Mouse (Mus musculus) kidney, postnatal 25 days (tissue): ENCODE measurements around the gene Acacb.
A peak's percentile ranks its signal among the peaks of the same experiment; 100 is the strongest.

Source experiments
- DNase-seq, 2 experiments: peaks; one replicate each; pipeline ENCODE4 v3.0.0; 2021; ENCODE audit warnings: mixed read lengths in 2 of 2

The Acacb gene

DNA sequence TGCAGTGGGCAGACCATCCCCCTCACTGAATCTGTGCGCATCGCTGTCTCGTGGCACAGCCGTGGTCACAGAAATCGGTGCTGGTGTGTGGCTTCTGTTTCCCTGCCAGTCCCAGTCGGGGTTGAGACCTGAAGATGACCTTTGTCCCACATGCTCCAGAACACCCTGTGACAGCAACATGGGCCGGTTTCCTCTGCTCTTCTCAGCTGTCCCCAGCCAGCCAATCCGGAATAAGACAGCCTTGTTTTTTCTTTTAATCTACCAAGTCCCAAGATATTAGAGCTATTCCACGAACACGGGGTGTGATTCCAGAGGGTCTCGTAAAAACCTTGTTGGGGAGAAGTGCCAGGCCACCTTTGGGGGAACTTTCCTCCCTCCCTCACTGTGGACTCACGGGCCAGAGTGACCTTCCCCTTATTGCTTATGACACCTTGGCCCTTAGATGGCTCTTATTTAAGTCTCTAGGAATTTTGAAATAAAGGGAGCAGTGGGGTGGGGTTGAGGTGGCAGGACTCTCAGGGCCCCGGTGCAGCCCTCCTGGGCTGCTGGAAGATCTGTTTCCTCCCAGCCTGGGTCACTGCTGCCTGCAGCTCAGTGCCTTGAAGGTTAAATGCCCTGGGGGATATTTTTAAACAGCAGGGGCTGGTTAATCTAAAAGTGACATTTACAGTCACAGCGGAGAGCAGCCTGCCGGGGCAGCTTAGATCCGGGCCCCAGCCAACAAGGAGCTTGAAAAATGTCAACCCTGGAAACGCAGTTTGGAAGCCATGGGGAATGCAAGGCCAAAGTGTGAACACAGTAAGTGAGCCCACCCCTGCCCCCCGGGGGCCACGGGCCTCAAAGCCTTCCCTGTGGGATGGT, at the start of gene Acacb:
Gene Acacb (plus strand): TSS at position 508 of the 861 bp plus-strand sequence.
- DNase-seq: peak; percentile 48 to 84

DNA sequence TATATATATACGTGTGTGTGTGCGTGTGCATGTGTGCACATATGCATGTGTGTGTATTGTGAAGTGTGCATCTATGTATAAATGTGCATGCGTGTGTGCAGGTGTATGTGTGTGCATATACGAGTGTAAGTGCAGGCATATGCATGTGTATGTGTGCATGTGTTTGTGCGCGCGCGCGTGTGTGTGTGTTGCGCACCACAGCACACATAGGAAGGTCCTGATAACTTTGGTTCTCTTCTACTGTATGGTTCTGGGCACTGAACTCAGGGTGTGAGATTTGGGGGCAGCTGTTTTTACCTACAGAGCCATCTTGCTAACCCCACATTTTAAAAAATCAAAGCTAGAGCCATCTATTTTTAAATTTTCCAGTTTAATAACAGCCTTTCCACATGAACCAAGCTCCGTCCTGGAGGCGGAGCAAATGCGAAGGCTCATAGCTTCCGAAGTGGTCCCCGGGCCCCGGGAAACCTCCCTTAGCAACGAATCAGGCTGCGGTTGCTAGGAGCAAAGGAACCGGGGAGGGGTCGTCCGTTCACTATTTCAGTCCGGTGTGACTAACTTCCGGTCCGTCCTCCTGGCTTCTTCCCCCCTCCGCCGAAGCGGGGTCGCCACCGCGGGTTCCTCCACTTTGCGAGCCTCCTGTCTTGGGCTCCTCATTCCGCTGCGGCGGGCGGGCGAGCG, 46.5 kb upstream of the Acacb start:
- peak; percentile 91 to 94 for DNase-seq

DNA sequence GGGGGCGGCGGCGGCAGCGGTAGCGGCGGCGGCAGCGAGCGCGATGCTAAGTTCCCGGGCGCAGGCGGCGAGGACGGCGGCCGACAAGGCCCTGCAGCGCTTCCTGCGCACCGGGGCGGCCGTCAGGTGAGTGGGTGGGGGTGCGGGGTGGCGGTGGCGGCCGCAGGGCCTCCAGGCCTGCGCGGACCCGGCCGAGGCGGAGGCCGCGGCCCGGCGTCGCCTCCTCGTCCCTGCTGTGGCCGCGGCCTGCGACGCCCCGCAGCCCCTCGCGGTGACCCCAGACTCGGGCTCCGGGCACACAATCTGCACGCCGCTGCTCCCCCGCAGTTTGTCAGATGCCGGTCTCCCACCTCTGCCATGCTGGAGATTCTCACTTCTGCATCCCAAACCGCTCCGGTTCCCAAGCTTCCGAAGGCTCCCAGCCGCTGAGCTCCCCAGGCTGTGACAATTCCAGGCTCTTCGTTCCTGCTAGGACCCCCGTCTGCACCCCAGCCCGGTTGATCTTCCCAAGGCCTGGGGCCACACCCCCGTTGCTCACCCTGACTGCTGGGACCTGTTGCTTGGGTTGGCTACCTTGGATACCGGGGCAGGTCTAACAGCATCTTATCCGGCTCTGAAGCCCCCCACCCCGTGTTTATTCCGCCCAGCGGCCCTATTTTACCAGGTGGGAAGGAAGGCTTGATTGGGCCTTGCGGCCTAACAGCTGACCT, 45.8 kb upstream of the Acacb start:
- no peak for DNase-seq

DNA sequence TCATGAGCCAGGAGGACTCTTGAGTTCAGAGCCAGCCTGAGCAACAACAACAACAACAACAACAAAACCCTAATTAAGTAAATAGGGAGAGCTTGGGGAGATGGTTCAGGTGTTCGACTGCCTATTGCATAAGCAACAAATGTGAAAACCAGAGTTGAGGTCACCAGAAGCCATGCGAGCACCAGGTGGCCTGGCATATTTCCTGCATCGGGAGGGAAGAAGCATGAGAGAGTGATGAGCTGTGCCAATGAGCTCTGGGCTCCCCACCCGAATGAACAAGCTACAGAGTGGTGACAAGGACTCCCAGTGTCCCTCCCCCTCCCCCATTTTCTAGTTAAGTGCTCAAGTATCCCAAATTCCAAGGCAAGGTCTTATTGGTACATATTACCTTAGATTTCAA, 44.5 kb upstream of the Acacb start:
- no peak for DNase-seq

DNA sequence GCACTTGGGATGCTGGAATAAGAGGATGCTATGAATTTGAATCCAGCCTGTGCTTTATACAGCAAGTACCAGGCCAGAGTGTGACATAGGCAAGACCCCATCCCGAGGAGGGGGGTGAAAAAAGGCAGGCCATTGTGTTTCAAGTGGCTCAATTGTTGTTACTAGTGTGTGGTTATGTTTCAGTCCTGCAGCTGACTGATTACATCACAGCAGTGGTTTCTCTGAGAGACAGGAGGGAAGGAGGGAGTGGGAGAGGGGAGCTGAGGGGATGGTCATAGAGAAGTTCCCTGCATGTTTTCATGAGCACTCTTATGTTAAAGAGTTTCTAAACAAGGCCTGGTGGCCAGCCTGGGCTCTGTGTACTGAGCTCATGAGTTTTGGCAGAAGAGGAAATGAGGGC, 43.5 kb upstream of the Acacb start:
- no peak for DNase-seq

DNA sequence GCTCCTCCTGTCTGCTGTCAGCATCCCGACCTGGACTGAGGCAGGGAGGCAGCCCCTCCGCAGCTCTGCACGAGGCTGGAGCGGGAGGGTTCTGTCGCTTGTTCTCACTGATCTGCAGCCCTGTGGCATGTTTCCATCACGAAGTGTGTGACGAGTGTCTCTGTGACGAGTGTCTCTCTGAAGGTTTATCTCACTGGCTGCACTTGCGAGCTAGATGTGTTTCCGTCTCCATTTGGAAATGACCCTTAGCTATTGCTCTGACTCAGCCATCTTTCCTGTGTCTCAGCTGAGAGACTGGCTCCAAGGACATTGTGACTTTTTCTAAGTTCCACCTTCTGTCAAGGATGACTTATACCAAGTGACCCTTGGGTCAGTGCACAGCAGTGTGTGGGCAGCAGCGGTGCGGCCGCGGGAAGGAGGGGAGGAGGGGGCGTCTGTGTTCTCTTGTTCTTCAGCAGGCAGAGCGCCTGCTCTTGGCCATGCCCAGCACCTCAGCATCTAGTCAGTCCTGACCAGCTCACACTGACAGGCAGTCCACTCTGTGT, 39.9 kb upstream of the Acacb start:
- DNase-seq: no peak

DNA sequence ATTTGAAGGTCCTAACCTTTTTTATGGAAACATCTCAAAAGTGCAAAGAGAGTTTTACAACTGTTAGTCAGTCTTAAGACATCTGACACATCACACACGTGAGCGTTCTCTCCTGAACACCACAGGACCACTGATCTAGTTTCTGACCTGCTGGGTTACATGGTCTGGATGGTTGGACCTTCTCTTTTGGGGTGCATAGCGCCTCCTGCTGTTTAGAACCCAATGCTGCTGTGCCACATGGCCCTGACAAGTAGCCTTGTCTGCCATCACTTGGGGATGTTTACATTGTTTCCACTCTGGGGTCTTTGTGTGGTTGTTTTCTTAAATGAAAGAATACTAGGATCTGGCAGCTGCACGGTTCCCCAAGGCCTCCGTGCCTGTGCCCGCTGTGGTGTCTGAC, 33.0 kb upstream of the Acacb start:
- DNase-seq: no peak

DNA sequence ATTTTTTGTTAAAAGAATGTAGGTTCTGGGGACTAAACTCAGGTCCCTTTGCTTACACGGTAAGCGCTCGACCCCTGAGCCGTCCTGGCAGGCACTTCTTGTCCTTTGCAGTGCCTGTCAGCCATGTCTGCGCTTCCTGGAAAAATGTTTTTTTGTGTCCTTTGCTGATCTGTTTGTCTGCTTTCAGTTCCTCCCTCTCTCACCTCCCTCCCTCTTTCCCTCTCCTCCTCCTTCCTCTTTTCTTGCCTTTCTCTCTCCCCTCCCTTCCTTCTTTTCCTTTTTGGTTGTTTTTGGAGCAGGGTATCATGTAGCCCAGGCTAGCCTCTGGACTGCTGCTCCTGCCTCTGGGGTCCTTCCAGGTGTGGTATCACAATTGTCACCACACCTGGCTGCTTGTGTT, 31.3 kb upstream of the Acacb start:
- DNase-seq: no peak

DNA sequence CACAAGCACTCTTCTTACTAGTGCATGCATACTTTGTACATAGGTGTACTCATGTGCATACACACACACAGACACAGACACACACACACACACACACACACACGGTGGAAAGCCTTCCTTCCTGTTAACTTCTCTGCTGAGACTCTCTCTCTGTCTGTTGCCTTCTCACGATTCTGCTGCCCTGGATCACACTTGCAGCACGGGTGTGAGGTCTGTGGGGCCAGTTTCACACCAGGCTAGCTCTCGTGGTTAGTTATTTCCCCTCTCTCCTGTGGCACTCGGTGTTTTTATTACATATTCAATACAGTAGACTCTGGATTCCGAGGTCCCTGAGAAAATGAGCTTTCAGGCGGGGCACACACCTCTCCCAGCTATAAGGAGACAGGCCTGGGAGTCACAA, 29.7 kb upstream of the Acacb start:
- DNase-seq: no peak

DNA sequence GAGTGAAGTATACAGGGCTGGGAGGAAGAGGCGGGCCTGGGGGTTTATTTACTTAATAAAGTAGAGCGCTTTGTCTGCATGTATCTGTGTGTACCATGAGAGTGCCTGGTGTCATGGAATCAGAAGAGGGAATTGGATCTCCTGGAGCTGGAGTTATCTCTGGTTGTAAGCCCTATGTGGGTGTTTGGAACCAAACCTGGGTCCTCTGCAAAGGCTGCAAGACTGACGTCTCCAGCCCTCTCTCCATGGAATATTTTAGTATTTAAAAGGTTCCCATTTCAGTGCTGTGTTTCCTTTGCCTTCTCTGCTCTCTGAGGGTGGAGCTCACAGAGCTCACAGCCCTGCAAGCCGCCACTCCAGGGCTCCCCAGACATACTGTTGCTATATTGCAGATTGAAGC, 26.5 kb upstream of the Acacb start:
- no peak for DNase-seq

DNA sequence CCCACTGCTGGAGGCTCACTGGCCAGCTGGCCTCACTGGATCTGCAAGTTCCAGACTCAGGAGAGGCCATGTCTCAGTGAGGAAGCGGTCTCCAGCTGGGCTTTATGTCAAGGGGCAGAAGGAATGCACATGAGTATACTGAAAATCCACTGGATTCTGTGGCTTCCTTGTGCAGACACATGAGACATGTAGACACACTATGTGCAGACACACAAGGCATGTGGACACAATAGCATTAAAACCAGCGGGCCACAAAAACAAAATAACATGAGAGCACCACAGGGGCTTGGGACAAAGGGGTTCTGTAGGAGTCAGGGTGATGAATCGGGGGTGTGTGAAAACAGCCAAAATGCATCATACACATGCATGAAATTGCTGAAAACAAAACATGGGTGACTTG, 20.3 kb upstream of the Acacb start:
- DNase-seq: no peak

DNA sequence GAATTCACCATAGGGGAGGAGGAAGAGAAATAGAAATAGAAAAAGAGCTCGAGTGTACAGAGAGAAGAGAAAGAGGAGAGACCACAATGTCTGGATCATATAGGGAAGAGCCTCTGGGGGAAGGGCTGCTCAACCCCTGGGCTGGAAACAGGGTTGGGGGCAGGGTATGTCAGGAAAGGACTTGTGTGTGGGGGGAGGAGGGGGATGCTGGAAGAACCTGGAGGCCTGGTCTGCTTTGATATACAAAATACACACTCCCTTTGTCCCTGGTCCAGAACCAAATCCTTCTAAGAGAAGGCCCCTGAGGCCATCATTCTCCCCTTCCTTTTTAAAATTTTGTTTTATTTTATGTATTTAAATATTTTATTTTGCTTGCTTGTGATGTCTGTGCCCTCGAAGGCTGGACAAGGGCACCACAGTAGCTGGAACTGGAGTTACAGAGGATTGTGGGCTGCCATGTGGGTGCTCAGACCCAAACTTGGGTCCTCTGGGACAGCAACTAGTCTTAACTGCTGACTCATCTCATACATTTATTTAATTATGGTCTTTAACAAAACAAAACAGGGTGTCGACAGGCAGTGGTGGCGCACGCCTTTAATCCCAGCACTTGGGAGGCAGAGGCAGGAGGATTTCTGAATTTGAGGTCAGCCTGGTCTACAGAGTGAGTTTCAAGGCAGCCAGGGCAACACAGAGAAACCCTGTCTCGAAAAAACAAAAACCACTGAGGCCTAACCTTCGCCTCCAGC, 19.7 kb upstream of the Acacb start:
- no peak for DNase-seq

DNA sequence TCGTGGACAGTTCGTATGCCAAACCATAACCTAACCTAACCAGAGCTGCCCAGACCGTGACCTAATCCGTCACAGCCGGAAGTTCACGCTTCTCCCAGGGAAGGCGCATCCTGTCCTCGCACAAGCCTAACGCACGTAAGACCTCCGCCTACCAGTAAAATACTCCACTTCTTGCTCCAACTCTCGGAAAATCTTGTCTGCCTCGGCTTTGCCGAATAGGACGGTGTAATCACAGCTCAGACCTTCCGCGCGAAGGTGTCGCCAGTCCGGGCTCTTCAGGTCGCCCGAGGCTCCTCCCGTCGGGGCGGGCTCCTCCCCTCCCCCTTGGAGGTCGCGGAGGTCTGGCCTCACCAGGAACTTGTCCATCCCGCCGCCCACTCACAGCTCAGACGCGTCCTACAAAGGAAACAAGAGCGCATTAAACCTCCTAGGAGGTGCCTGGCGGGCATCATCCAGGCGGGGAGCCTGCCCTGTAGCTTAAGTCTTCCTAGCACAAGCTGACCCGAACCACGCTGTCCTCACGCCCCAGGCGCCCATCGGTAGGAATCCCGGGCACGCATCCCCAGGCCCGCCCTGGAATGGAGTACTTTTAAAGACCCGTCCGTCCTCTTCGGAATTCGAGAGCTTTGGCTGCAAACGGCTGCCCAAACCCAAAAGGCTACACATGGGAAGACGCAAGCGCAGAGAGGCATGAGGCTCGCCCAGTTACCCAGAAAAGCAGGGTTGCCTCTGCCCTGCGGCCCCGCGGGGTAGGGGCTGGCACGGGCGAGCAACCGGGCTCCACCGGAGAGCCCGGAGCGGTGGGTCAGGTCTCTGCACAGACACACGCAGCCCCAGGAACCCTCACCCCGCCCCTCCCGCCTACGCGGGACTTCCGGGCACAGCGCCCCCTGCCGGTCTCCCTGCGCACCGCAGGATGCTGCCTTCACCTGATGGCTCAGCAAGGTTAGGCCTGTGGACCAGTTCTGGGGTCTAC, 18.7 kb upstream of the Acacb start, which contains the start of gene Alkbh2:
Gene Alkbh2 (minus strand): TSS at position 845 of the 976 bp plus-strand sequence.
- peak; percentile 86 to 88 for DNase-seq

DNA sequence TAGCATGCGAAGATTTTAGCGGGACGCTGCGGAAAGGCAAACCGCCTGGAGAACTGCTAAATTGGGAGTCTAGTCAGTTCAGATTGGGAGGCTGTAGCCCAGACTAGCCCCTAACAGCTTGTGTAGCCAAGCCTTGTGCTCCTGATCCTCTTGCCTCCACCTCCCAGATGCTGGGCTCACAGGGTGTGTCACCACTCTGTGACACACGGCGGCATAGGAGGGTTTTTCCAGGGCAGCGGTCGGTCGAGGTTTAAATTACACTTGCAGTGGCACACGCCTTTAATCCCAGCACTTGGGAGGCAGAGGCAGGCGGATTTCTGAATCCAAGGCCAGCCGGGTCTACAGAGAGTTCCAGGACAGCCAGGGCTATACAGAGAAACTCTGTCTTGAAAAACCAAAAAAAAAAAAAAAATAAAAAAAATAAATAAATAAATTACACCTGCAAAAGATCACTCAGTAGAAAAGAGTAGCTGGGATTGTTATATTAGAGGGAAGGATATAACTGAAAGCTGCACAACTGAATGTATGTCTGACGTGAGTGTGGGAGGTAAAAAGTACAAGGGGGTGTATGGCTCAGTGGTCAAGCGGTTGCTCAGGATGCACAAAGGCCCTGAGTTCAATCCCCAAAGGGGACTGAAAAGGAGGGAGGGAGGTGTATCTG, 16.7 kb upstream of the Acacb start:
- DNase-seq: no peak

DNA sequence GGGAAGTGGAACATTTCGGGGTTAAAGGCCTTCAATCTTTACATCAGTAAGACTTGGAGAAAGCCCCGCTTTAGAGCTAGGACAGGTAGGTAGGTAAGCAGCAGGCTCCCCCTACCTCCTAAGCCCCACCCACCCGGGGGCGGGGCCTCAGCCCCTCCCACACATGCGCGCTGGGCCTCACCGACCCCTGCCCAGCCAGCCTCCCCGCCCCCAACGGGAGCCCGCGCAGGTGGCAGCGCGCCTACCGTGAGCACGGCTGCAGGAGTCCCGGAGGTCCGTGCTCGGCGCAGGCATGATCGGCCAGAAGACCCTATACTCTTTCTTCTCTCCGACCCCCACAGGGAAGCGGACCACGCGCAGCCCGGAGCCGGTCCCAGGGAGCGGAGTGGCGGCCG, 16.1 kb upstream of the Acacb start, which contains the start of gene Ung:
Gene Ung (plus strand): TSS at position 176 of the 395 bp plus-strand sequence.
- peak; percentile 56 to 79 for DNase-seq

DNA sequence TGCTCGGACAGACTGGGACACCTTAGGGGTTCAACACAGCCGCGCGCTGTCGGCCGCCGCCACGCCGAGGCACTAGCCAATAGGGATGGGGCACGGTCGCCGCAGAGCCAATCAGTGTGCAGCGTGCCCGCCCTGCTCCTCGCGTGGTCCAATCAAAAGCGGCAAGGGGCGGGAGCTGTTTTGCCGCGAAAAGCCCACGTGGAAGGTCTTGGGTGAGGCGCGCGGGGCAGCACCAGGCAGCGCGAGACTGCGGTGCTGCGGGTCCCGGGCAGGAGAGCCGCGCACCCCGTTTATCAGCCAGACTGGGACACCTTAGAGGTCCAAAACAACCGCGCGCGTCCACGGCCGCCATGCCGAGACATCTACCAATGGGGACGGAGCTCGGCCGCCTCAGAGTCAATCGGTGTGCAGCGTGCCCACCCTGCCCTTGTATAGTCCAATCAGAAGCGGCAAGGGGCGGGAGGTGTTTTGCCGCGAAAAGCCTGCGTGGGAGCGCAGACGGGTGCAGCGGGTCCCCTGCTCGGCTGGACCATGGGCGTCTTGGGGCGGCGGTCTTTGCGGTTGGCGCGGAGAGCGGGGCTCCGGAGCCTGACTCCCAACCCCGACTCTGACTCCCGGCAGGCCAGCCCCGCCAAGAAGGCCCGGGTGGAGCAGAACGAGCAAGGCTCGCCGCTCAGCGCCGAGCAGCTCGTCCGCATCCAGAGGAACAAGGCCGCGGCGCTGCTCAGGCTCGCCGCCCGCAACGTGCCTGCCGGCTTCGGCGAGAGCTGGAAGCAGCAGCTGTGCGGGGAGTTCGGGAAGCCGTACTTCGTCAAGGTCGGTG, 15.4 kb upstream of the Acacb start:
- peak; percentile 96 to 97 for DNase-seq

DNA sequence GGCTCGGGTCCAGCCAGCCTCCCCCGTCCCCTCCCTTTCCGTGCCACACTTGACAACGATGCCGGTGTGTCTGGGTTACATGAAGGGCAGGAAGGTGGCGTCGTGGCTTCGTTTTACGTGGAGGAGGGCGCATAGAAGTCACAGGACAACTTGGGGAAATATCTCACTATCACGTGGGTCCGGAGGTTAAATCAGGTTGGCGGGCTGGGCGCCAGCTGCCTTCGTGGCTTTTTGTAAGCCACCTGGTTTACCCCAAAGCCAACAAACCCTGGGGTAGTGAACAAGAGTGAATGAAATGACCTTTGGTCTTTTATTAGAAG, 14.9 kb upstream of the Acacb start:
- peak; percentile 77 to 86 for DNase-seq

DNA sequence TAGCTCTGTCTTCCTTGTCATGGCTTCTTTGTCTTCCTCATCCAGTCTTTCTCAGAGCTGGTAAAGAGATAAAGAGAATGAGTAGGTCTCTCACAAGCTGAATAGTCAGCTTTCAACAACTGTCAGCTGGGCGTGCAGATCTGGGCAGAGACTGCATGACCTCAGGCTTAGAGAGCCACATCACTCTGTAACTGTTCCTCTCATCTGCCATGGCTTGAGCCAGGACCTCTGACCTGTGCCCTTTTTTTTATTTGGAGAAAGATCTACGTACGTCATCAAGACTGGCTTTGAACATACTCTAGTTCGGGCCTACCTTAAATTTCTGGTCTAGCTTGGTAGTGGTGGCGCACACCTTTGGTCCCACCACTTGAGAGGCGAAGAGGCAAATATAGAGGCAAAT, 13.5 kb upstream of the Acacb start:
- DNase-seq: no peak

DNA sequence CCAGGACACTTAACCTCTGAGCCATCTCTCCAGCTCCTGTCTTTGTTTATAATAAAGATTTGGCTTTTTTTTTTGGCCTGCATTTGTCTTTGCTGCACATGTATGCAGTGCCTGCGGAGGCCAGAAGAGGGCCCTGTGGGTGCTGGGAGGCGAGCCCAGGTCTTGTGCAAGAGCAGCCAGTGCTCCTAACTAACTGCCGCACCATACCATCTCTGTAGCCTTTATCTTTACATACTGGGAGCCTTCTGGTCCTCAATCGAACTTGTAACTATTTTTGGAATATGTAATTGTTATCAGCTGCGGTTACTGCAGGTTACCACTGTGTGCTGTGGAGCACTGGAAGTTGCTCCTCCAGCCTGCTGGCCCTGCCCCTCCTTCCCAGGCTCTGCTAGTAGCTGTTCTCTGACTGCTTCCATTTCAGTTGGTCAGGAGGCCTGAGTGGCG, 12.2 kb upstream of the Acacb start:
- peak; percentile 58 to 65 for DNase-seq

DNA sequence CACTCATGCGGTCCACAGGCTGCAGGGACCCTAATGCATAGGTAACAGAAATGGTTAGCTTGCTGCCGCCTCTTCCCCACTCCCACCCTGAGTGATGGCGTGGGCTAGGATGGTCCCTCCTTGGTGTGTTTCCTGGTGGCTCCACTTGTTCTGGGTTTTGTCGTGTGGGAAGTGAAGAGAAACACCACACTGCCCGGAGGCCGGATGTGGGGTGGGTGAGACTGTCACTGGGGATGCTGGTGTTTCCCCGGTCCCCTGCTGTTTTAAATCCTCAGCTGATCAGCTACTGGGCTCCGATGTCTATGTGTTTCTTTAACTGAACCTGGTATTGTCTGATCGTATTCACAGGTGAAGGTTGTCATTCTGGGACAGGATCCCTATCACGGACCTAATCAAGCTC, 10.8 kb upstream of the Acacb start:
- no peak for DNase-seq
